Mouse (Mus musculus) heart, adult 8-10 months (tissue): ENCODE measurements at regions not wholly inside any gene's neighbourhood (a gene's known extent, or its start where the extent isn't known, plus 50 kb on each side); places are given as distances from the start of the nearest gene placed in this dataset.

Experiments used
- DNase-seq: peaks from one replicate; pipeline ENCODE4 v3.0.0; 2022; ENCODE audit warnings: low spot score

DNA sequence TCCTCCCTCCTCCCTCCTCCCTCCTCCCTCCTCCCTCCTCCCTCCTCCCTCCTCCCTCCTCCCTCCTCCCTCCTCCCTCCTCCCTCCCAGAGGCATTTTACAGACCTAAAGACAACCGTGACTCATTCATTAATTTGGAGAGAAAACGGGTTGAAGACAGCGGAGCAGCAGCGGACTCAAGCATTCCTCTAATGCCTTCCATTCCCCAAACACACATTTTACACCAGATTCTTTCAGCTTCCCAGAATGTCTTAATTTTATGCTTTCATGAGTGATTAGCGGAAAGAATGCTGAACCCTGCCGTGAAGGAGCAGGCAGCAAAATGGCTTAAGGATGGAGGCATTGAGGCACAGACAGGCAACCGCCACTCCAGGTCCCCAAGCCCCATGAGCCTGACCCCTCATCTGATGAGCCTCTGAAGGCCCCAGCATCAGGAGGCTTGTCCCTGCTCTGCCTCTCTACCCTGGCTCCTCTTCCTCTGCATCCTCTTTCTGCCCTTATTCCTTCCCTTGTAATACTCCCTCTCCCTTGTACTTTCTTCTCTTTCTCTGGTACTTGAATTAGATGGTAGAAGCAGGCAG is 192.5 kb downstream of the Cdc5l start:
- DNase-seq = no peak

- no peak for DNase-seq
Measured at GRCm38 (mm10) chr17:45240545-45240944, 193.0 kb downstream of the Cdc5l start.

GRCm38 (mm10) chr17:45237246-45237645 is 196.3 kb downstream of the Cdc5l start:
- DNase-seq = no peak

DNA sequence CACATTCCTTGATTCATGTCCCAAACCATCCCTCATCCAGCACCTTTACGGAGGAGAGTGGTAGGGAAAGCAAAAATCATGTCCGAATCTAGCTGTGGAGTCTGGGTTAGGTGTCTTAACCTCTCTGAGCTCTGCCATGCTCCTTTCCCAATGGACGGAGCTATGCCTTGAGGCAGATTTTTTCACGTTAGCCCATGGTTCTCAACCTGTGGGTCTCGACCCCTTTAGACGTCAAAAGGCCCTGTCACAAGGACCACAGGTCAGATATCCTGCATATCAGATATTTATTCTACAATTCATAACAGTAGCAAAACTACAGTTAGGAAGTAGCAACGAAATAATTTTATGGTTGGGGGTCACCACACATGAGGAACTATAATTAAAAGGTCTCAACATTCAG is 198.1 kb downstream of the Cdc5l start:
- no peak for DNase-seq

DNA sequence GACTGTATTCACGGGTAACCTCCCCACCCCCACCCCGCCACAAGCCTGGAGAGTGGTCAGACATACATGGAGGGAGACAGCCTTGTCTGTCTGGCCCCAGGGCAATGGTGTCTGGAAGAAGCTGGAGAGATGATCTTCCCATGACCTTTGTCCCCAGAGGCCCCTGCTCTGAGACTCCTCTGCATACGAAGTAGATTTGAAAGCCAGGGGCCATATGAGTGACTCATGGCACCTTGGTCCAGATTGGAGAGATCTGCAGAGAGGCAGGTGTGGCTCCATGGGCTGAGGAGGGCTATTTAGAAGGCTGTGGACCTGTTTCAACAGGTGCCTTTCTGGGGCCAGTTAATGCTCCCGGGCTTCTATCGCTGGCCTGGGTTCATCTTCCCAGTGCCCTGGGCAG is 200.7 kb downstream of the Cdc5l start:
- DNase-seq = no peak

DNA sequence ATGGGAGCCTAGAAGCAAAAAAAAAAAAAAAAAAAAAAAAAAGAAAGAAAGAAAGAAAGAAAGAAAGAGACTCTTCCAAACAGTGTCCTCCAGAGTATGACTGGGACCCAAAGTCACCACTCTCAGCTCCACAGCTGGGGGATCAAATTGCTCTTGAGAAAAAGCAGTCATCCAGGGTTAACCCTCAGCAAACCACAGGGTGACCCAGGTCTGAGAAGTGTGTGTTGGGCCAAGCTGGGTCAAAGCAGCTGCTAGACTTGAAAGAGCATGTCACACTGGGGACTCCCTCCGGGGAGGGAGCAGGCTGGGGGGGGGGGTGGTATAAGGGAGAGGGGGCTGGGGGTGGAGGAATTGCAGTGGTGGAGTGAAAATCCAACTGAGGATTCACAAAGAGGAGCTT is 206.3 kb downstream of the Cdc5l start:
- no peak for DNase-seq

GRCm38 (mm10) chr17:45226486-45226885 is 207.1 kb downstream of the Cdc5l start:
- DNase-seq = no peak

DNA sequence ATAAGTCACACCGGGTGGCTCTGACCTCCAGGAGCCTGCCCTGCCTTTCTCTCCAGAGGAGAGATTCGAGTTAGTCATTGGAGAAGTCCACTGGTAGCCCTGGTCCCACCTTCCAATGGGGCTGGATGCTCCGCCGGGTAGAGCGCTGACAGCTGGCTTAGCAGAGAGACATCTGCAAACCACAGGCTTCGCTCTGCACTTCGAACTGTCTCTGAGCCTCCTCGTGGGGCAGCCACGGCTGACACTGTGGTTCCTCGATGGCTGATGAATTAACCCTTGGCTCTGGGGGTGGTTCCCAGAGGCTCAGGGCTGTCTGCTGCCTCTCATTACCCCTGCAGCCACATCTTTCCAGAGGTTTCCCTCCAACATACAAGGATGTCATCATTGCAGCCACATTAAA is 211.9 kb downstream of the Cdc5l start:
- DNase-seq = no peak

GRCm38 (mm10) chr17:45217126-45217525 is 216.4 kb downstream of the Cdc5l start:
- DNase-seq = no peak

GRCm38 (mm10) chr17:45215067-45216049 is 218.2 kb downstream of the Cdc5l start:
- no peak for DNase-seq

GRCm38 (mm10) chr17:45210984-45211383 is 222.6 kb downstream of the Cdc5l start:
- DNase-seq = no peak

DNA sequence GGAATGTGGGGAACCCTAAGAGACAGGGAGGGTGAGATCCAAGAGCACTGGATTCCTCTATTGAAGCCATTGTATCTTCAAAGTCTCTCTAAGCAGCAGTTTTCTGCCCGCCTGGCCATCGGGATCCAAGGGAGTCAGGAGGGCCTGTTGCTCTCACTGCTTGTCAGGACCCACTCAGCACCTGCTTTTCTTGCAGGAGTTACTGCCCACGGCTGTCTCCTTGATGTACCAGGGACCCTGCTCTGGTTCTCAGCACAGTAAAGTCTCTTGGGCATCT is 224.2 kb downstream of the Cdc5l start:
- DNase-seq = no peak

DNA sequence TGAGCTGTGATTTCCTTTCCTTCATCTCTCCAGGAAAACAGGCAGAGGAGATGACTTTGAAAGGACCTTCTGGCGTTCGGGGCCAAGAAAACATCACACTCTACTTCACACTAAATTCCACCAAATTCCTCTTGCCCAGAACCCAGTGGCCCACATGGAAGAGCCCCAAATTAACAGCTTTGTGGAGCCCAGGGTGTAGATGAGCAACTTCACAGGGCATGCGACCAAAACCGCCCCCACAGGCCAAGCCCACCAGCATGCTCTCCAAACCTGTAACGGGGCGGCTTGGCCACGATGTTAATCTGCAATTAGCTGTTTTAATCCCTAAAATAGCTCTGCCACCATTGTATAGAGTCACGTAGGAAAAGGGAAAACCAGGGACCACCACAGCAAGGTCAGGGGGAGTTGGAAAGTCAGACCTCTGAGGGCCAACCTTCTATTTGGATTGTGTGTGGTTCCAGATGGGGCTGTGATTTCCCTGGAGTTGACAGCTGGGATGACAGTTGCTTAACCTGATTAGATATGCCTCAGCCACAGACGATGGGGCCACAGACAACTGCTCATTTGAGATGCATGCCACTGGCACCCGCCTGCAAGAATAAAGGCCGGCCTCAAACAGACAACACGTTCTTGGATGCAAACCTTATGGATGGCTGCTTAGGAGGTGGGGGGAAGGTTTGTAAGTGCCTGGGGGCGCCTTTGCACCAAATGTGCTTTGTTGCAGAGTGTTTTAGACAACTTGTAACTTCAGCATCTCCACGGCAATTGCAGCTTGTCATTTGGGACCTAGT is 224.7 kb downstream of the Cdc5l start:
- no peak for DNase-seq

DNA sequence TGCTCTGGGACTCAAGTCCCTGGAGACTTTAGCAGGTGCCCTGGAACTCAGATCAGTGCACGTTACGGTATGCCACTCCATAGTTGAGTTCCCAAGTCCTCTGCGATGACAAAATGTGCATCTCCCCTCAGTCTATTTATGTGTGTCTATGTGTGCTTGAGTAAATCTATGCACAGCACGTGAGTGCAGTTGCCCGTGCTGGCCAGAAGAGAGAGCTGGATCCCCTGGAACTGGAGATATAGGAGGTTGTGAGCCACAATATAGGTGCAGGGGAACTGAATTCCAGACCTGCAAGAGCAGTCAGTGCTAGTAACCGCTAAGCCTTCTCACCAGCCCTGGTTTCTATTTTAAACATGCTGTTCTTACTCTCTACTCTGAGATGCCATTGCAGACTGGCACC is 237.8 kb downstream of the Cdc5l start:
- DNase-seq = no peak

DNA sequence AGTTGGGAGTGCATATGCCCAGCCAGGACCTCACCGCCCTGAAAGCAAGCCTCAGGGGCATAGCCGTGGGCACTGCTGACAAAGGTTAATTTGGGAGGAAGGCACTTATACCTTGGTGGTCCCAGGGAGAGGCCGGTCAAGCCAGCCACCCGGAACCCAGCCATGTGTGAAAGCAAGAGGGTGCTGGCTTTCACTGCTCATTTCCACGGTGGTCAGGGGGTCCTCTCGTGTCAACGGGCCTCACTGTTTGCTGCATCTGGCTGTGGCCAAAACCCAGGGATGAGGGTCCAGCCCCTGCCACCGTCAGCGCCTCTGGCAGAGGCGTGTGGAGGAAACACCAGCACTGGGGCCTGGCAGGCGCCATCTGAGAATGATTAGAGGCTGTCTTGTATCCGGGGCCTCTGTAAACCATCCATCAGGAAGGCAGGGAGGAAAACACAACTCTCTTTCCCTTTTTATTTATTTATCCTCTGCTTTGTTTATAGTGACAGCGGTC is 238.7 kb downstream of the Cdc5l start:
- DNase-seq = no peak

- DNase-seq = no peak
Measured at GRCm38 (mm10) chr17:45193456-45194025, 240.0 kb downstream of the Cdc5l start.

- no peak for DNase-seq
Measured at GRCm38 (mm10) chr17:45187402-45187801, 246.1 kb downstream of the Cdc5l start.

DNA sequence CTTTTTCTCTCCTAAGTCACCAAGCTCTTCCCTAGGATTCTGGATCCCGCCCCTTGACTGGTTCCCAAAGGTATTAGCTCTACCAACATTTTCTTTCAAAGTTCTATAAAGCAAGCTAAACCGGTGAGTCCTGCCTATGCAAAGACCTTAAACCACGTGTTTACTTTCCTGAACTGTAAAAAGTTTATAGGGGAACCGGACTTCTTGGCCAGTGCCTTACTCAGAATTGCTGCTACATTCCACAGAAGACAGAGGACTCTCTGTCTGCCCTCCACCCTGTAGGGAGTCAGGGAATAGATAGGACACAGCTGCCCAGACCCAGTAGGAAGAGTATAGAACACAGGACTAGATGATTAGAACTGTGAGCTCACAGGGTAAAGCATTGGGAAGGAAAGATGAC is 257.2 kb downstream of the Cdc5l start:
- no peak for DNase-seq

- no peak for DNase-seq
Measured at GRCm38 (mm10) chr17:45169257-45169994, 264.1 kb downstream of the Cdc5l start.
